ENCODE assay signal across 26 mouse cellular contexts in the genomic region with DNA sequence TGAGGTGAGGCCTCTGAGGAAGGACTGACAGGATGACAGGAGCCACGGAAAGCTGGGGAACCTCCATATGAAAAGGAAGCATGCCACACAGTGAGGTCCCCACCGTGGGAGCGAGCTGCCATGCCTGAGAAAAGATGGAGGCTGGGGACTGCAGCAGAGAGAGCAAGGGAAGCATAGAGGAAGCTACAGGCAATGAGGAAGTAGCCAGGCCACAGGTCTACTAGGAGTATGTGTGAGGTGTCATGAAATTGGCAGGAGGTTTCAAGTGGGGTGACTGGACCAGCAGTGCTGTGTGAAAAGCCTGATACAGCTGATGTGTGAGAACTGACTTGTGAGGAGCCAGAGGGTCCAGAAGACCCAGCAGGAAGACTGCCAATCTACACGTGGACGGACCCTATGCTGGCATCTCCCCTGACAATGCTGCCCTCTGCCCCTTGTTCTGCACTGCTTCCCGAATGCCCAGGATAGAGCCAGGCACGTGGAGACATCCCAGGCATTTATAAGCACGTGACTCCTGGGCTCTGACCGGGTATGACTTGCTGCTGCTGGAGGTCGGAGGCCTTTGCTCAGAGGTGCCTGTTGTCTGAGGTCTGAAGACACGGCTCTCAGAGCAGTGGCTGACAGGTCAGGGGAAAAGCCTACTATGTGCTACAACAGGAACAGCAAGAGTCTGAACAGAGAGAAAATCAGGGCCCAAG.
DNase-seq lines count a peak whose midpoint lies in the region; ATAC-seq and TF ChIP-seq lines count a peak whose summit lies in the region.
"Had no signal": no experiment of that assay in that cellular context is flagged by ENCODE, and none has a peak within 500 bp of the region (broad histone marks: within the 10 kb centered on the region; RNA-seq: fewer than 3 reads in every experiment).

No protein-coding gene starts in this region.

- 64% methylated on average over 11 of the region's 11 CpGs for WGBS in heart, embryonic 11.5 days (ENCODE audit: insufficient replicate concordance)
- 65% methylated on average over 11 of the region's 11 CpGs for WGBS in kidney, adult 2 months
- 76% methylated on average over 11 of the region's 11 CpGs for WGBS in kidney, embryonic 14.5 days

- no peak overlapping the region for H3K4me3 ChIP-seq in heart, embryonic 11.5 days (ENCODE audit: low read depth, low read length)
- H3K4me3 ChIP-seq in kidney, adult 2 months (ENCODE audit: insufficient read depth, low read depth, low read length): no peak overlapping the region
- no peak overlapping the region for H3K4me3 ChIP-seq in kidney, embryonic 14.5 days (ENCODE audit: low read length)
- H3K4me3 ChIP-seq: limb, embryonic 10.5 days; liver, embryonic 15.5 days; lung, embryonic 15.5 days; myocyte; neural tube, embryonic 13.5 days; stomach, embryonic 15.5 days had no signal

- no peak overlapping the region for H3K4me2 ChIP-seq in heart, embryonic 11.5 days
- no peak overlapping the region for H3K4me2 ChIP-seq in kidney, embryonic 14.5 days (replicated peaks; ENCODE audit: low read depth, low read length)
- H3K4me2 ChIP-seq: hindbrain, embryonic 14.5 days; liver, embryonic 15.5 days; lung, embryonic 15.5 days; neural tube, embryonic 13.5 days; stomach, embryonic 15.5 days had no signal

- no peak for TF ChIP-seq CTCF in kidney, adult 2 months (conservative IDR thresholded peaks at IDR 0.05; ENCODE audit: insufficient read depth, insufficient read length, low read depth, low read length)

- H3K9ac ChIP-seq in heart, embryonic 11.5 days (ENCODE audit: low read depth, low read length): no peak overlapping the region
- no peak overlapping the region for H3K9ac ChIP-seq in kidney, embryonic 14.5 days (ENCODE audit: low read depth, low read length)
- H3K9ac ChIP-seq: forebrain, postnatal 0 days; hindbrain, embryonic 14.5 days; liver, embryonic 15.5 days; lung, embryonic 15.5 days; neural tube, embryonic 13.5 days; stomach, embryonic 15.5 days had no signal

- no peaks in the 10 kb centered on the region for H3K9me3 ChIP-seq in heart, embryonic 11.5 days (replicated peaks; ENCODE audit: control insufficient read depth, low read length)
- H3K9me3 ChIP-seq in kidney, embryonic 14.5 days (ENCODE audit: control insufficient read depth, low read length): no peaks in the 10 kb centered on the region
- H3K9me3 ChIP-seq: limb, embryonic 10.5 days; liver, embryonic 15.5 days; lung, embryonic 15.5 days; neural tube, embryonic 13.5 days; stomach, embryonic 15.5 days had no signal

- no peak overlapping the region for H3K27ac ChIP-seq in heart, embryonic 11.5 days (ENCODE audit: low read depth, low read length)
- no peak overlapping the region for H3K27ac ChIP-seq in kidney, adult 2 months (ENCODE audit: insufficient read depth, low read depth, low read length)
- no peak overlapping the region for H3K27ac ChIP-seq in kidney, embryonic 14.5 days (ENCODE audit: low read depth, low read length)
- H3K27ac ChIP-seq: hindbrain, embryonic 14.5 days; limb, embryonic 10.5 days; liver, embryonic 15.5 days; lung, embryonic 15.5 days; neural tube, embryonic 13.5 days; stomach, embryonic 15.5 days had no signal

- H3K4me1 ChIP-seq in heart, embryonic 11.5 days (ENCODE audit: control insufficient read depth, insufficient read depth, low read length): 0 out of 2 replicates have a peak, but pooled peaks cover 2% of the 10 kb centered on the region
- H3K4me1 ChIP-seq in kidney, adult 2 months (ENCODE audit: control insufficient read depth, insufficient read depth, low read length): no peaks in the 10 kb centered on the region
- H3K4me1 ChIP-seq in kidney, embryonic 14.5 days (ENCODE audit: control insufficient read depth, insufficient read depth, low read length): no peaks in the 10 kb centered on the region
- H3K4me1 ChIP-seq: liver, embryonic 15.5 days; lung, embryonic 15.5 days had no signal

- H3K36me3 ChIP-seq in heart, embryonic 11.5 days (ENCODE audit: control insufficient read depth, insufficient read depth, low read length): no peaks in the 10 kb centered on the region
- H3K36me3 ChIP-seq in kidney, adult 2 months (ENCODE audit: control insufficient read depth, insufficient read depth, low read length): no peaks in the 10 kb centered on the region
- H3K36me3 ChIP-seq in kidney, embryonic 14.5 days (ENCODE audit: control insufficient read depth, insufficient read depth, low read length): no peaks in the 10 kb centered on the region
- H3K36me3 ChIP-seq: limb, embryonic 10.5 days; liver, embryonic 15.5 days; lung, embryonic 15.5 days; neural tube, embryonic 13.5 days; stomach, embryonic 15.5 days had no signal

- TF ChIP-seq POLR2A in kidney, adult 2 months (IDR thresholded peaks at IDR 0.05; ENCODE audit: low read depth, low read length): no peak

- no peaks in the 10 kb centered on the region for H3K27me3 ChIP-seq in heart, embryonic 11.5 days (ENCODE audit: control insufficient read depth, insufficient read depth, low read length)
- no peaks in the 10 kb centered on the region for H3K27me3 ChIP-seq in kidney, adult 2 months (replicated peaks; ENCODE audit: control insufficient read depth, insufficient read depth, low read length)
- no peaks in the 10 kb centered on the region for H3K27me3 ChIP-seq in kidney, embryonic 14.5 days (ENCODE audit: control insufficient read depth, insufficient read depth, low read length)
- H3K27me3 ChIP-seq: liver, embryonic 15.5 days; lung, embryonic 15.5 days; neural tube, embryonic 13.5 days; stomach, embryonic 15.5 days had no signal

- peak; percentile 31 to 47 for DNase-seq in heart, adult 18-20 months
- peak; percentile 52 for DNase-seq in kidney, adult 2 months
- no peak for DNase-seq in thymus, postnatal 14 days
- no peak for DNase-seq in gastrocnemius, postnatal 10 days
- DNase-seq: adrenal gland, postnatal 25 days; cerebellum, adult 8-10 months; cerebellum, postnatal 36 days; forebrain, postnatal 0 days; gastrocnemius, postnatal 25 days; liver; lung, postnatal 36 days; right cerebral cortex, adult 18-20 months; thymus, postnatal 4 days had no signal

- no peak for ATAC-seq in heart, embryonic 11.5 days (replicated peaks; ENCODE audit: insufficient number of reproducible peaks, low FRiP score, low TSS enrichment)
- ATAC-seq in kidney, embryonic 14.5 days (ENCODE audit: low FRiP score, low TSS enrichment): no peak
- peak; percentile 25 for ATAC-seq in granulocyte monocyte progenitor cell, adult 5-6 weeks (replicated peaks; ENCODE audit: poor library complexity, severe bottlenecking)
- peak; percentile 43 to 82; a peak in 3 of 4 replicates for ATAC-seq in hematopoietic stem cell, adult 5-6 weeks (replicated peaks in 1 of 2; ENCODE audit: insufficient read depth in 1 of 2, low FRiP score in 2 of 2, low TSS enrichment in 1 of 2, low read depth in 1 of 2, poor library complexity in 2 of 2, severe bottlenecking in 2 of 2)
- ATAC-seq: forebrain, postnatal 0 days; inflammation-experienced regulatory T-cells, adult 6 months; midbrain, embryonic 16.5 days had no signal

Comparison
In these comparisons a context has a peak if more than half of its experiments do, and no peak if none do; other contexts are left out.
1. DNase-seq: peak in heart, adult 18-20 months (2 of 2) and kidney, adult 2 months (single experiment); none in thymus, postnatal 14 days (single experiment) and gastrocnemius, postnatal 10 days (single experiment).
2. ATAC-seq: peak in granulocyte monocyte progenitor cell, adult 5-6 weeks (single experiment) and hematopoietic stem cell, adult 5-6 weeks (2 of 2); none in heart, embryonic 11.5 days (single experiment) and kidney, embryonic 14.5 days (single experiment).